Mouse (Mus musculus) megakaryocyte, embryonic 14.5 days (primary cell): ENCODE data around the gene Zkscan5. TPM values are rescaled to one million over a fixed set of nuclear protein-coding genes. Genes with fewer than 3 reads are reported as not detected.
"Not testable (repeated sequence)": the region's sequence is repeated elsewhere in the genome, so short reads cannot be mapped to it uniquely, and the experiment has no call there.

Source experiments
- H3K27me3 ChIP-seq: replicated peaks from 2 replicates; pipeline ENCODE3; 2012; ENCODE audit warnings: inconsistent platforms
- H3K36me3 ChIP-seq: replicated peaks from 2 replicates; pipeline ENCODE3; 2012; ENCODE audit warnings: low read length, inconsistent platforms, mixed read lengths
- H3K4me1 ChIP-seq: 2 replicates; pipeline ENCODE4 v1.6.1; 2012; ENCODE audit warnings: inconsistent platforms
- H3K4me3 ChIP-seq: replicated peaks from 2 replicates; pipeline ENCODE3; 2012; ENCODE audit warnings: moderate library complexity, mild to moderate bottlenecking, inconsistent platforms
- H3K9me3 ChIP-seq: 2 replicates; pipeline ENCODE4 v1.6.1; 2012; ENCODE audit warnings: inconsistent platforms
- FLI1 ChIP-seq: IDR thresholded peaks from 2 replicates; pipeline ENCODE4 v1.6.1; 2012; ENCODE audit warnings: low read length, inconsistent platforms, mixed read lengths
- GATA1 ChIP-seq: IDR thresholded peaks from 3 replicates; pipeline ENCODE4 v1.6.1; 2012; ENCODE audit warnings: mixed read lengths, low read length, inconsistent platforms, borderline replicate concordance
- polyA plus RNA-seq: library from polyadenylated mRNA; stranded (reverse); fragments of >175 nt; gene quantifications from 2 replicates; pipeline ENCODE4 v1.2.3, GENCODE M21; 2012; ENCODE audit warnings: low replicate concordance; ENCODE audit not compliant: insufficient read depth

The Zkscan5 gene
- polyA plus RNA-seq, 1 experiment: 0.84 TPM

DNA sequence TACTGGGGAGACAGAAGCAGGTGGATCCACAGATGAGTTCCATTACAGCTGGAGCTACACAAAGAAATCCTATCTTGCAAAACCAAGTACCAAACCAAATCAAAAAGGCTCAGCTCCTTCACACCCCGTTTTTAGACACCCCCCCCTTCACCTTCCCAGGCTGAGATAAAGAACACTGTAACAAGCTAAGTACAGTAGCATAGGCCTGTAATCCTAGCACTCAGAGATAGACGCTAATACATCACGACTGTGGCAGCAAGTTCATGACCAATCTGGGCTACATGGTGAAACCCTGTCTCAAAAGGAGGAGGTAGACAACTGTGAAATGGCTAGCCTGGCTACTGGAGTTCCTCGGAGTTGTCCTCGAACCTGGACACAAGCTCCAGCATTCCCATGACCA lies 14.0 kb upstream of the Zkscan5 start:
- no peaks in the 10 kb centered on the region for H3K9me3 ChIP-seq
- no peak for TF ChIP-seq GATA1
- no peak for TF ChIP-seq FLI1
- H3K4me3 ChIP-seq: peak overlapping the region; percentile 96
- H3K36me3 ChIP-seq: peaks cover 58% of the 10 kb centered on the region
- H3K4me1 ChIP-seq: peaks cover 51% of the 10 kb centered on the region
- no peaks in the 10 kb centered on the region for H3K27me3 ChIP-seq

DNA sequence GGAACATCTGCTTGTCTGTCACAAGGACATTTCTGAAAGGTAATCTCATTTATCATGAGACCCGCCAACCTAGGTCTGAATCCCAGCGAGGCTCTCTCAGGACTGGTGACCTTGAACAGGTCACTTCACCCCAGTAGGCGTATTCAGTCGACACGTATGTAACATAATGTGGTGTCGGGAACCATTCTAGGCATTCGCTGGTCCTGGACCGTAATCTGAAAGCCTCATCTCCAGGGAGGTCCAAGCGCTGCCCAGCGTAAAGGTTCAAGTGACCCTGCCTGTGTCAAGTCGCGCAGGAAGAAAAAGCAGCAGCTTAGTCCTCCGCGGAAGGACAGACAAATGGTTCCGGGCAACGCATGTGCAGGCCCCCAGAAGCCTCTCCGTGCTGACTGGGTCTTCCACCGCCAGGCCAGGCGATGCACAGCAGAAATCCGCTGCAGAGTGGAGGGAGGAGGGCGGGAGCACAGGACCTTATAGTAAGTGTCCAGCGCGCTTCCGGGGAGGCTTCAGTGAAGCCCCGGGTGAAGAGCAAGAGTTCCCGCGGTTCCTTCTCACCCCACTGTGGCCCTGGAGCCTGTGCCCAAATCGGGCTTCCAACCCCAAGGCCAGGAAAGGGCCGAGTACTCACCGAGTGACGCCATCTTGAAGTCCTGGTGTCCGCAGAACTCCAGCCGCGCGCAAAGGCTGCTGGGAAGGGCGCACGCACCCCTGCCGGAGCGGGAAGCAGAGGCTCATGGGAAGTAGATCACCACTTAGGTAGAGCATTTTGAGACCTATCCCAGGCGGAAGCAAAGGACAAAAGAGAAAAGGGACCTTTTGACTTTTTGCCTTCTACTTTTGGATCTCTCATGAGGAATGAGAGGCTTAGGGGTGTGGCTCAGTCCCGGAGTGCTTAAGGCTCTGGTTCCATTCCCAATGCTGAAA lies 13.2 kb upstream of the Zkscan5 start:
- H3K4me3 ChIP-seq: peak overlapping the region; percentile 96
- peaks cover 48% of the 10 kb centered on the region for H3K4me1 ChIP-seq
- peaks cover 58% of the 10 kb centered on the region for H3K36me3 ChIP-seq
- H3K9me3 ChIP-seq: no peaks in the 10 kb centered on the region
- no peaks in the 10 kb centered on the region for H3K27me3 ChIP-seq
- TF ChIP-seq FLI1 (no peak), GATA1 (no peak)

GRCm38 (mm10) chr5:145191962-145192361 lies 12.4 kb upstream of the Zkscan5 start, which contains the start of gene Atp5j2:
Atp5j2 (minus strand) TSS chr5:145192062.
- no peaks in the 10 kb centered on the region for H3K27me3 ChIP-seq
- H3K4me3 ChIP-seq: peak within 1 kb of the TSS; percentile 96
- no peaks in the 10 kb centered on the region for H3K9me3 ChIP-seq
- H3K4me1 ChIP-seq: peaks cover 41% of the 10 kb centered on the region
- peaks cover 56% of the 10 kb centered on the region for H3K36me3 ChIP-seq
- no peak for TF ChIP-seq GATA1
- no peak for TF ChIP-seq FLI1

DNA sequence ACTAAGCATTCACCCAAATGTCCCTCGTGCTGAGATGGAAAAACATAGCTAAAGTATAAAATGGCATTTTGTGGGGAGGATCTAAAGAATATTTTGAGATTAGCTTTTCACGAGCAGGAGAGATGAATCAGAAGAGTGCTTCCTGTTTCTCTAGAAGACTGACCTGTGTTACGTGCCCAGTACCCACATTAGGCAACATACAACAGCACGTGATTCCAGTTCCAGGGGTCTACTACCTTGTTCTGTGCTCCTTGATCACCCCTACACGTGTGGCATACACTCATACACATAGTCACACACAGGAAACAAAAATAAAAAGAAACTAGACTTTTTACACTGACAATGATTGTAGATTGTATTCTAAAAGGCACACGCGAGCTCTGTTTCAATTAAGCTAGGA lies 4.0 kb upstream of the Zkscan5 start:
- Histone ChIP-seq H3K4me1 (peaks cover 35% of the 10 kb centered on the region), H3K36me3 (peaks cover 41% of the 10 kb centered on the region), H3K9me3 (no peaks in the 10 kb centered on the region), H3K4me3 (peak overlapping the region; percentile 92), H3K27me3 (no peaks in the 10 kb centered on the region)
- no peak for TF ChIP-seq GATA1
- TF ChIP-seq FLI1: no peak

GRCm38 (mm10) chr5:145201321-145201991 lies 2.9 kb upstream of the Zkscan5 start, which contains the start of gene Zkscan14:
Zkscan14 (minus strand) TSS chr5:145201868.
- no peak for TF ChIP-seq FLI1
- no peak for TF ChIP-seq GATA1
- peaks cover 42% of the 10 kb centered on the region for H3K4me1 ChIP-seq
- H3K4me3 ChIP-seq: peak within 1 kb of the TSS; percentile 92
- H3K27me3 ChIP-seq: no peaks in the 10 kb centered on the region
- no peaks in the 10 kb centered on the region for H3K9me3 ChIP-seq
- H3K36me3 ChIP-seq: peaks cover 30% of the 10 kb centered on the region

DNA sequence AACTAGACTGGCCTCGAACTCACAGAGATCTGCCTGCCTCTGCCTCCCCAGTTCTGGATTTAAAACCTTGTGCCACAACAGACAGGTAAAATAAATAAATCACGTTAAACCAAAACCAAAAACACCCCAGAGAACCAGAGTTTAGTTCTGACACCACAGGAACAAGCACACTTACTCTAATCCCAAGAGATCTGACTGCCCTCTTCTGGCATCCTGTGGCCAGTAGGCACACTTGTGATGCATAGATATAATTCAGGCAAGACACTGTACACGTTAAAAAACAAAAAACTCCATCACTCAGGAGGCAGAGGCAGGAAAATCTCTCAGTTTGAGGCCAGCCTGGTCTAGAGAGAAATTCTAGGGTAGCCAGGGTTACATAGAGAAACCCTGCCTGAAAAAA lies 1.9 kb upstream of the Zkscan5 start:
- peaks cover 42% of the 10 kb centered on the region for H3K4me1 ChIP-seq
- TF ChIP-seq GATA1 (no peak), FLI1 (no peak)

GRCm38 (mm10) chr5:145205041-145205440 lies 679 bp downstream of the Zkscan5 start:
- no peaks in the 10 kb centered on the region for H3K27me3 ChIP-seq
- H3K4me3 ChIP-seq: peak overlapping the region; percentile 93
- no peak for TF ChIP-seq FLI1
- no peak for TF ChIP-seq GATA1
- no peaks in the 10 kb centered on the region for H3K9me3 ChIP-seq
- H3K4me1 ChIP-seq: peaks cover 29% of the 10 kb centered on the region
- peaks cover 28% of the 10 kb centered on the region for H3K36me3 ChIP-seq

More for the DNA sequence above, 1.9 kb upstream of the Zkscan5 start:
- H3K27me3 ChIP-seq: no peaks in the 10 kb centered on the region
- H3K4me3 ChIP-seq: no peak overlapping the region
- peaks cover 32% of the 10 kb centered on the region for H3K36me3 ChIP-seq
- no peaks in the 10 kb centered on the region for H3K9me3 ChIP-seq

DNA sequence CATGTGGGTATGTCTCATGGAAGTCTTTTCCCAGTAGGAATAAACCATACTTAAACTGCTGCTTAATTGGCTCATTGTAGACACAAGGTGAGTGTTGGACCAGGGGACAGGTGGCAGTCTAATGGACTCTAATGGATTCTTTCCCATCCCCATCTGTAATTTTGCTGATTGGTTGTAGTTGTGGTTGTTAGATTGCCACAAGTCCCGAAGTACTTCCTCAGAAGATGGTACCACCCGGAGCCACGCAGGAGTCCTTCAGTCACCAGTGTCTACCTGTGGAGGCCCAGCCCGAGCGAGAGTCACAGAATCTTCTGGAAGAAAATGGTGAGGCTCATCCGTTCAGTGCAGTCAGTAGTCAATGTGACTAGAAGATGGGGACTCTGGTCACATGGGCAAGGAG lies 3.0 kb downstream of the Zkscan5 start:
- H3K9me3 ChIP-seq: no peaks in the 10 kb centered on the region
- H3K27me3 ChIP-seq: no peaks in the 10 kb centered on the region
- H3K4me1 ChIP-seq: peaks cover 19% of the 10 kb centered on the region
- H3K4me3 ChIP-seq: no peak overlapping the region
- peaks cover 50% of the 10 kb centered on the region for H3K36me3 ChIP-seq
- TF ChIP-seq GATA1 (no peak), FLI1 (no peak)

DNA sequence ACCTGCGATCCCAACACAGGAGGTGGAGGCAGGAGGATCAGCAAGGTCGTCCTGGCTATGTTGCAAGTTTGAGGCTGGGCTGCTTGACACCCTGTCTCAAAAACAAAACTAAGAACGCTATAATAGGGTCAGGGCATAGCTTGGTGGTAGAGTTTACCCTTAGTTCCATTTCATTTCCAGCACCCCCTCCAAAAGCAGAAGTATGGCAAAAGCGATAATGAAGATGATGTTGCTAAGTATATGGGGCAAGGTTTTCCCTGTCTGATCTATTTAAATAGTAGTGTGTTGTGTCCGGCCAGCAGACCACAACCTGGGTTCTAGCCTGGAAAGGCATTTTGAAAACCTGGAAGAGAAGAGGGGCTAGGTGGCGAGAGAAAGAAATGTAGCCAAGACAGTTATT lies 3.6 kb downstream of the Zkscan5 start:
- no peaks in the 10 kb centered on the region for H3K27me3 ChIP-seq
- peaks cover 16% of the 10 kb centered on the region for H3K4me1 ChIP-seq
- no peaks in the 10 kb centered on the region for H3K9me3 ChIP-seq
- H3K4me3 ChIP-seq: no peak overlapping the region
- peaks cover 55% of the 10 kb centered on the region for H3K36me3 ChIP-seq
- no peak for TF ChIP-seq FLI1
- no peak for TF ChIP-seq GATA1

GRCm38 (mm10) chr5:145208391-145208790 lies 4.0 kb downstream of the Zkscan5 start:
- H3K27me3 ChIP-seq, H3K9me3 ChIP-seq, H3K4me3 ChIP-seq: not testable (repeated sequence)
- H3K4me1 ChIP-seq: peaks cover 14% of the 10 kb centered on the region
- H3K36me3 ChIP-seq: peaks cover 60% of the 10 kb centered on the region
